Mouse (Mus musculus): Measurements from ENCODE around the gene Tmx1.

Tmx1 gene

GRCm38 (mm10) chr12:70452726-70453645 lies at the start of gene Tmx1:
TSS of gene Tmx1 (plus strand) at chr12:70453095.
- DNase-seq (ENCODE audit: low spot score in 2 of 2) = peak; percentile 97 to 98

GRCm38 (mm10) chr12:70404327-70404726 lies 48.6 kb upstream of the Tmx1 start:
- DNase-seq (ENCODE audit: low spot score in 2 of 2) = no peak

- no peak for DNase-seq (ENCODE audit: low spot score in 2 of 2)
Measured at GRCm38 (mm10) chr12:70408396-70408795, 44.5 kb upstream of the Tmx1 start.

- DNase-seq (ENCODE audit: low spot score in 2 of 2) = no peak
Measured at GRCm38 (mm10) chr12:70409600-70409999, 43.3 kb upstream of the Tmx1 start.

GRCm38 (mm10) chr12:70420216-70420615 lies 32.7 kb upstream of the Tmx1 start:
- no peak for DNase-seq (ENCODE audit: low spot score in 2 of 2)

GRCm38 (mm10) chr12:70421028-70421427 lies 31.9 kb upstream of the Tmx1 start:
- DNase-seq (ENCODE audit: low spot score in 2 of 2) = no peak

GRCm38 (mm10) chr12:70422322-70423118 lies 30.4 kb upstream of the Tmx1 start:
- DNase-seq (ENCODE audit: low spot score in 2 of 2) = no peak

- no peak for DNase-seq (ENCODE audit: low spot score in 2 of 2)
Measured at GRCm38 (mm10) chr12:70427885-70428284, 25.0 kb upstream of the Tmx1 start.

- DNase-seq (ENCODE audit: low spot score in 2 of 2) = no peak
Measured at GRCm38 (mm10) chr12:70429637-70430036, 23.3 kb upstream of the Tmx1 start.

GRCm38 (mm10) chr12:70430307-70430950 lies 22.5 kb upstream of the Tmx1 start:
- DNase-seq (ENCODE audit: low spot score in 2 of 2) = no peak

GRCm38 (mm10) chr12:70431428-70431827 lies 21.5 kb upstream of the Tmx1 start:
- DNase-seq (ENCODE audit: low spot score in 2 of 2) = no peak

- DNase-seq (ENCODE audit: low spot score in 2 of 2) = no peak
Measured at GRCm38 (mm10) chr12:70449961-70450360, 2.9 kb upstream of the Tmx1 start.

- no peak for DNase-seq (ENCODE audit: low spot score in 2 of 2)
Measured at GRCm38 (mm10) chr12:70451533-70451932, 1.4 kb upstream of the Tmx1 start.

GRCm38 (mm10) chr12:70452143-70452542 lies 752 bp upstream of the Tmx1 start:
- no peak for DNase-seq (ENCODE audit: low spot score in 2 of 2)

GRCm38 (mm10) chr12:70455226-70455625 lies 2.3 kb downstream of the Tmx1 start:
- DNase-seq (ENCODE audit: low spot score in 2 of 2) = no peak

- peak in 1 of 2 experiments; percentile 23 for DNase-seq (ENCODE audit: low spot score in 2 of 2)
Measured at GRCm38 (mm10) chr12:70459546-70459945, 6.7 kb downstream of the Tmx1 start.

GRCm38 (mm10) chr12:70464016-70464415 lies 11.1 kb downstream of the Tmx1 start:
- peak; percentile 24 to 56 for DNase-seq (ENCODE audit: low spot score in 2 of 2)

GRCm38 (mm10) chr12:70475336-70475735 lies 22.4 kb downstream of the Tmx1 start:
- no peak for DNase-seq (ENCODE audit: low spot score in 2 of 2)

- no peak for DNase-seq (ENCODE audit: low spot score in 2 of 2)
Measured at GRCm38 (mm10) chr12:70476884-70477576, 24.1 kb downstream of the Tmx1 start.

GRCm38 (mm10) chr12:70477593-70478287 lies 24.8 kb downstream of the Tmx1 start:
- DNase-seq (ENCODE audit: low spot score in 2 of 2) = peak; percentile 39 to 48

- no peak for DNase-seq (ENCODE audit: low spot score in 2 of 2)
Measured at GRCm38 (mm10) chr12:70485956-70486355, 33.1 kb downstream of the Tmx1 start.

Measured in heart, adult 9 months (tissue).